Mouse (Mus musculus) brain, adult 2 months (tissue): ENCODE measurements at regions not wholly inside any gene's neighbourhood (a gene's known extent, or its start where the extent isn't known, plus 50 kb on each side); places are given as distances from the start of the nearest gene placed in this dataset.

Source experiments
- DNase-seq: peaks from one replicate; pipeline ENCODE4 v3.0.0; 2011; ENCODE audit warnings: low read depth, low spot score

- DNase-seq, result no peak
Measured at GRCm38 (mm10) chr2:49376281-49376680, 75.0 kb upstream of the Epc2 start.

GRCm38 (mm10) chr2:49379222-49379805, 72.0 kb upstream of the Epc2 start:
- peak; percentile 72 for DNase-seq

DNA sequence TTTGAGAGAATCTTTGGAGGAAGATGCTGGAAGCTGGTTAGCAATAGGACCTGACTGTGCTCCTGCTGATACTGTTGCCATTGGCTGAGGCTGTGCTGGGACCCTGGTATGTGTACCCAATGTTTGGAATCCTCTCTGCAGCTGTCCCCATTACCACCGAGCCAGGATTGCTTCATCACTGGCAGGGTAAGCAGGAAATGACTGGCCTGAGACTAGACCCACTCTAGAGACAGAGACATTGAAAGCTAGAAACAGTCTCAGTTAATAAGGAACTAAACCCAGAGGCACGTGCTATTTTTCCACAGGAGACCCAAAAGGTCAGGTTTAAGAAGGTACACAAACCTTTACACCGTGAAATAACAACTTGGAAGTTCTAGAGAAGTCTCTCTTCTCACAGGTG, 70.3 kb upstream of the Epc2 start:
- no peak for DNase-seq

DNA sequence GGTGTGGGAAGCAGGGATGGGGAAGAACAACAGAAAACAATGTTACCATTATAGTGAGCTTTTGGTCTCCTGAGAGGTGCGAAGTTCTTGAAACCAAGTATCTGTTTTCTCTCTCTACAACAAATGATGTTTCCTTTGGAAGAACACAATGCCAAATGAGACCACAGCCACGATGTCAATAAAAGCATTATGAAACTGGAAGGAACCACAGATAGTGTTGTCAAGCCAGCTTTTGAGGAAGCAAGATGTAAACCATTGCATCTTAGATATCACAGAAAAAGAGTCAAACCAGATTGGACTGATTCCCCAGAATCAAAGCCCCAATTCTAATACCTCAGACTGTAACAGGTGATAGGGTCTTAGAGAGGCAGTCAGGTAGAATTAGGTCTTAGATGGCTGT, 64.5 kb upstream of the Epc2 start:
- no peak for DNase-seq

GRCm38 (mm10) chr2:49391322-49392262, 59.7 kb upstream of the Epc2 start:
- DNase-seq, result no peak
